Mouse (Mus musculus): ENCODE measurements around the gene Rps6ka4.

Gene Rps6ka4

DNA sequence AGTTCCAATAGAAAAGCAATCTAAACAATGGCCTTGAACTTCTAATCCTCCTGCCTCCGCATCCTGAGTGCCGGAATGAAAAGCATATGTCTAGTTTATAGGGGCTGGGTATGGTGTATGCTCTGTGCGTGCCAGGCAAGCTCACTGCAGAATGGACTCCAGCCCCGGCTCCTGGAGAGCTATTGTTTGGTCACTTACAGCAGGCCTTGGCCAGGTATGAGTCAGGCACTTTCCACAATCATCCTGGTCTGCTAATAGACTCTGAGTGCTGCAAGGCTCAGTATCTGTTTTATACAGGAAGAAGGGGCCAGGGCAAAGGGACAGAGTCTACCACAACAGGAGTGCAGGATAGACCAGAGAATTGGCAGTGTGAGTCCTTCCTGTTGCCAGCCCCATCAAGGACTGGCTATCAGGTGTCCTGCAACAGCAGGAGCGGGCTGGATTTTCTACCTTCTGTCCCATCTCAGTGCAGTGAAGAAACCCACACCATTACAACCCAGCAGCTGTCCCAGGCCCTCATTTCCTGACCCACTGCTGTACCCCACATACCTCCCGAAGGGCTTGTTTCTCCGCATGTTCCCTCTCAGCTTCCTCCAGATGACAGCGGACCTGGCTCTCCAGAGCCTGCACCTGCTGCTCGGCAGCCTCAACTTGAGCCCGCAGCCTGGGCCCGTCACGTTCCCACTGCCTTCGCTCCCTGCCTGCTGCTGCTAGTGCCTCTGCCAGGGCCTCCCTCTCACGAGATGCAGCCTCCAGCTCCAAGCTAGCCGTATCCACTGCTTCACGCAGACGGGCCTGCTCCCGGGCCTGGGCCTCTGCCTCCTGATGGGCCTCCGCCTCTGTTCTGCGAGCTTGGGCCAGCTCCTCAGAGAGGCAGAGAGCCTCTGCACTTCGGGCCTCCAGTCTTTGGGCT, 12.2 kb upstream of the Rps6ka4 start:
- DNase-seq (ENCODE audit: low read depth, low spot score), result no peak

DNA sequence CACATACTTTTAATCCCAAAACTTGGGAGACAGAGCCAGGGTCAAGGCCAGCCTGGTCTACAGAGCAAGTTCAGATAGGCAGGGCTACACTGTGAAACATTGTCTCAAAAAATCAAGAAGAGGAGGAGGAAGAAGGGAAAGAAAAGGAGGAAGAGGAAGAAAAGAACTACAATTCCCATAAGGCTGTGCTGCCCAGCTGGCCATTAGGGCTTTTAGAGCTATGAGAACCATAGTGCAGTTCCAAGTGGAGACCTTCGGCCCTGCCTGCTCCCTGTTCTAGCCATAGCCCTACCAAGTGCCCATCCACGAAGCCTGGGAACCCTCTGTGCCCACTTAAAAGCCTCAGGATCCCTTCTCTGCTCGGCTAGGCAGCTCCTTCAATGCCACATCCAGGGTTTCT, 11.1 kb upstream of the Rps6ka4 start:
- no peak for DNase-seq (ENCODE audit: low read depth, low spot score)

DNA sequence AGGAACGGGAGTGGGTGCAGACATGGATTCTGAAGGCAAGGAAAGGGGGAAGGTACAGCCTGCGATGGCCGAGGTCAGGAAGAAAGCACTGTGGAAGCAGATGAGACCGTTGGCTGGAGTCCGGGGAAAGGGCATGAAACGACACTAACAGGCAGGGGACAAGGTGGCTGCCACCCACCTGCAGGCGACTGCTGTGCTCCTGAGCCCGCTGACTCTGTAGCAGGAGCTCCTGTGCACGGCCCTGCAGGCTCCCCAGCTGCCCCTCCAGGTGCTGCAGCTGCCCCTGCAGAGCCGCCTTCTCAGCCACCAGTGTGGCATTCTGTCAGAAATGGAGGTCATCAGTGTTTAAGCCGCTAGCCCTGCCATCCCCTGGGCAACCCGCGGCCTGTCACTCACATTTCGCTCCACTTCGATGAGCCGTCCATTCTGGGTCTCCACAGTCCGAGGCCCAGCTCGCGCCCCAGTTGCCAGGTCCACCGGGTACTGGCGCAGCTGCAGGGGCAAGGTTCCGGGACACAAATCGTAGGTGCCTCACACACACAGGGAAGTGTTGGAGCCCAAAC, 9.2 kb upstream of the Rps6ka4 start:
- no peak for DNase-seq (ENCODE audit: low read depth, low spot score)

DNA sequence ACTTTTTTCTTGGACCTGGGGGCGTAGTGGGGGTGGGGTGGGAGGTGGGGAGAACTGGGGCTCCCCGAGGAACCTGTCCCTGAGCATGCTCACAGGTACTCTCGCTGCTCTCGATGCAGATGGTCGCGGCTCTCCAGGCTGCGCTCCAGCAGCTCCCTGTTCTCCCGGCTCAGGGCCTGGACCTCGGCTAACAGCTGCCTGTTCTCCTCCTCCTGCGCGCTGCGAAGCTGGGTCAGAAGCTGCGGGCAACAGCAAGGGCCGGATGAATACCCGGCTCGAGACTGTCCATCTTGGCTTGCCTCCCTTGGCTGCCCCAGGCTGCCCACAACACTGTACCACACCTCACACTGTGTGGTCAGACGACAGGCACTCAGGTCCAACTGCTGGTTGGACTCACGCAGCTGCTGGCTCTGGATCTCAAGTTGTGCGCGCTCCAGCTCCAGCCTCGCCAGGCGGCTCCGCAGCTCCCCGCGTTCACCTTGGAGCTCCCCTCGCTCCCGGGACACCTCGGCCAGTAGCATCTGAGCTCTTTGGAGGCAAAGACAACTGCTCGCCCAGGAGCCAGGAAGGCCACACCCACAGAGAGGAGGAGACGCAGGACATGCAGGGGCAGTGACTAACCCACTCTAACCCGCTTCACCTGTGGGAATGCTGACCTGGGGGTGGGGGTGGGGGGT, 7.5 kb upstream of the Rps6ka4 start:
- DNase-seq (ENCODE audit: low read depth, low spot score), result no peak

- DNase-seq (ENCODE audit: low read depth, low spot score), result no peak
These were observed 5.6 kb upstream of the Rps6ka4 start for GRCm38 (mm10) chr19:6846050-6846449.

DNA sequence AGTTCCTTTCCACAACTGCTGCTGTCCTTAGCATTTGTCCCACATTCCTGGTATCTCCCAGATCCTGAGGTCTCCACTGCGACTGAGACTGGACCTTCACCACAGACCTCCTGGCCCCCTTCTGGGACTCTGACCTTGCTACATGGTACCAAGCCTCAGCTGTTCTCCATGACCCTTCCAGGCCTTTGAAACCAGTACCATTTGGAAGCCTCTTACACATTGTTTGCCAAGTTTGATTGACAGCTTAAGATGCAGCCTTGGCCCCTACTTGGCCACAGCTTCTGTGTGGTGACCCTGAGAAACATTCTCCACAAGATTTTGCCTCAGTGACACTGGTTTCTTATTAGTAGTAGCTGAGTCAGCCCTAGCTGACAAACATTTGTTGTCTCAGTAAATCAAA, 1.9 kb upstream of the Rps6ka4 start:
- DNase-seq (ENCODE audit: low read depth, low spot score), result no peak

- DNase-seq (ENCODE audit: low read depth, low spot score), result no peak
These were observed 809 bp upstream of the Rps6ka4 start for GRCm38 (mm10) chr19:6841292-6841597.

DNA sequence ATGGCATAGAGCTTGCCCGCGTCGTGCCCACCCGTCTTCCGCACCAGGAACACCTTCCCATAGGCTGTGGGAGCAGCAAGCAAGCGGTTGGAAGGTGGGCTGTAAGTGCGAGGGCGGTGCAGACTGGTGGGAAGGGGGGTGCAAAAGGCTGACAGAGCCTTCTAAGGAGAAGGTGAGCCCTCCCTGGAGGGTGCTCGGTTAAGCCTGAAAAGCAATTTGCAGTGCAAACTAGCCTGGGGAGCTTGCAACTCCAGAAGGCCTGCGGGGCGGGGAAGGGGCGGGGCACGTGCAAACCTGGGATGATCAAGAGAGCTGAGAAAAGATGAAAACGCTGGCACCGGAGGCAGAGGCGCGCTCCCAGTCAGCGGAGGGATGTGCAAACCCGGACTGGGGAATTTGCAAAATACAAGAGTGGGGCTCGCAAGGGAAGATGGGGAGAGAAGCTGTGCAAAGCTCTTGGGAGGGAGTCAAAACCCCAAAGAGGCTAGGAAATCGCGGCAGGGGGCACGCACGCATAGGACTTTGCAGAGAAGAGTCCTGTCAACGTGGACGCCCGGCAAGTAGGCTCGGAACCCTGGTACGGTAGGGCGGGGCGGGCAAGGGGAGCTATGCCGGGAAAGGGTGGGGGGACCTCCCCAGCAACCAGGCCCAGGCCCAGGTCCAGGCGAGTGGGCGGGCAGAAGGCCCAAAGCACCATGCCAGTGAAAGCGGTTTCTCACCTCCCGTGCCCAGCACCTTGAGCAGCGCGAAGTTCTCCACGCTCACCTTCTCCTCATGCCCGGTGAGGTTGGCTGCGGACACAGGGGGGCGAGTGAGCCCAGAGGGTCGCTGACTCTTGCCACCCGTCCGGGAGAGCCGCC, 591 bp downstream of the Rps6ka4 start:
- DNase-seq (ENCODE audit: low read depth, low spot score), result peak; percentile 70

DNA sequence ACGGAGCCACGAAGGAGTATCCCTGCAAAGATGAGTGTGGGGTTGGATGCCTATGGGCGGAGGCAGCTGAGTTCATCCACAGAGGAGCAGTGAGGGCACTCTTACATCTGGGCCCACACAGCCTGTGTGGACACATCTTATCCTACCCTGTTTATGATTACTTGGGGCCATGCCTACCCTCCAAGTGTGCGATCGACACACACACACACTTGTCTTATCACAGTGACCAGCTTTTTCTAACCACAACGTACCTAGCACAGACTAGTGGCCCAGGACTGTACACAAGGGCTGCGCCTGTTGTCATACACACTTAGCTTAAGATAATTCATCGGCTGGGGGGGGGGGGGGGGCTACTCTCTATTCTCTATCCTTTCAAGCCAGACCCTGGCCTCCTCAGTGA, 8.1 kb downstream of the Rps6ka4 start:
- DNase-seq (ENCODE audit: low read depth, low spot score), result no peak

DNA sequence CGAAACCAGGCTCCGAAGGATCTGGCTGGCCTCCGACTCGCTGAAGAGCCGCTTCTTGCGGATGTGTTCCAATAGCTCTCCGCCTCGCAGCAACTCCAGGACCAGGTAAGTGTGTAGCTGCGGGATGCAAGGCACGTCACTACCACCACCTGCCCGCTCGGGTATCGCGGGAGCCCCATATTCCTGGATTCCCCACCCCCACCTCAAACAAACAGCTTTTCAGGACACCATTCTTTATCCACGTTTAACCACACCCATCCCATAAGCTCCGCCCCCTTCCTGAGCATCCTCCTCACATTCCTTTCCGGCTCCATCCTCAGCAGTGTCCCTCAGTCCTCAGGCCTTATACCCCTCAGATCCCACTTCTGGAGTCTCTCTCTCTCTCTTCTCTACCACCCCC, 9.1 kb downstream of the Rps6ka4 start:
- peak; percentile 93 for DNase-seq (ENCODE audit: low read depth, low spot score)

GRCm38 (mm10) chr19:6830556-6831316, 9.7 kb downstream of the Rps6ka4 start:
- DNase-seq (ENCODE audit: low read depth, low spot score), result no peak

DNA sequence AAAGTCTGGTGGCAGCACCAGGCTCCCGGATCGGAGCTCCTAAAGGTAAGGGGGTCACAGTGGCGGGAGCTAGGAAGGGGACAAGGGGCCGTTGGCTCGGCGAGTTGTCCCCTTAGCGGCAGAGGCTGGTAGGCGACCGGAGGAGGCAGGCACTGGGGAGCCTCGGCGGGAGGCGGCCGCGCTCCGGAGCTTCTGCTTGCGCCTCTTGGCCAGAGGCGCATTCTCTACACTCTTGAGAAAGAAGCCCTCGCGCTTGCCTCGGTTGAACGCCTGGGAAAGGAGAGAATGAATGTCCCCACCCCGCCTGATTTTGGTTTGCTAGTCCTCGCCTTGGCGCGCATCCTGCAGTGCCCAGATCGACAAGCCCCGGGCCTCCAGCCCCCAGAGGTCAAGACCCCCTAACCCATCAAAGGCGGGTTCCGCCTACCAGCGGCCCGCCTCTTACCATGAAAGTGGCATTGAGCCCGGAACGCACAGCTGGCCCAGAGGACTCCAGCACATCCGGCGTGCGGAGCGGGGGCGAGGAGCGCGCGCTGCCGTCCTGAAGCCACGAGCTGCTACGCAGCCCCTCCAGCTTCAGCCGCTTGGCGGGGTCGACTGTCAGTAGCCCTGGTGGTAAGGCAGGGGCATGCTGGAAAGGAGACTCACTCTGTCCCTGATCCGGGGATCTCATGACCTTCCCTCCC, 10.4 kb downstream of the Rps6ka4 start:
- DNase-seq (ENCODE audit: low read depth, low spot score), result peak; percentile 43

- peak; percentile 52 for DNase-seq (ENCODE audit: low read depth, low spot score)
These were observed 11.4 kb downstream of the Rps6ka4 start for GRCm38 (mm10) chr19:6829069-6829468.

DNA sequence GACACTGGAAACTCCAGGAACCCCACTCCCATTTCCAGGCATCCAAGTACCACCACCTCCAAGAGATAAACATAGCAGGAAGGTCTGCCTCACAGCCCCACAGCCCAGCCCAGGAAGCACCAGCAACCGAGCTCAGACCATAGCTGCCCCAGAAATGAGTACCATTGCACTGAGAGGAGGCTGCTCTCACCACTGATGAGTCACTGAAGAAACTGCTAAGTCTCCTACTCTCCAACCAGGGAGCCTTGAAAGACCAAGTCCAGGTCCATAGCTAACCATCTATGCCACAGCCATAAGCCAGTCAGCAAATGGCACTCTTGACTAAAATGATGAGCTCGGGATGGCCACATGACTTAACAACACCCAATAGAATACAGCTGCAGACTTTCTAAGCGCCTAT, 13.8 kb downstream of the Rps6ka4 start:
- DNase-seq (ENCODE audit: low read depth, low spot score), result no peak

GRCm38 (mm10) chr19:6825384-6825783, 15.1 kb downstream of the Rps6ka4 start:
- DNase-seq (ENCODE audit: low read depth, low spot score), result no peak

- DNase-seq (ENCODE audit: low read depth, low spot score), result peak; percentile 77
These were observed 19.8 kb downstream of the Rps6ka4 start for GRCm38 (mm10) chr19:6820538-6821195.

DNA sequence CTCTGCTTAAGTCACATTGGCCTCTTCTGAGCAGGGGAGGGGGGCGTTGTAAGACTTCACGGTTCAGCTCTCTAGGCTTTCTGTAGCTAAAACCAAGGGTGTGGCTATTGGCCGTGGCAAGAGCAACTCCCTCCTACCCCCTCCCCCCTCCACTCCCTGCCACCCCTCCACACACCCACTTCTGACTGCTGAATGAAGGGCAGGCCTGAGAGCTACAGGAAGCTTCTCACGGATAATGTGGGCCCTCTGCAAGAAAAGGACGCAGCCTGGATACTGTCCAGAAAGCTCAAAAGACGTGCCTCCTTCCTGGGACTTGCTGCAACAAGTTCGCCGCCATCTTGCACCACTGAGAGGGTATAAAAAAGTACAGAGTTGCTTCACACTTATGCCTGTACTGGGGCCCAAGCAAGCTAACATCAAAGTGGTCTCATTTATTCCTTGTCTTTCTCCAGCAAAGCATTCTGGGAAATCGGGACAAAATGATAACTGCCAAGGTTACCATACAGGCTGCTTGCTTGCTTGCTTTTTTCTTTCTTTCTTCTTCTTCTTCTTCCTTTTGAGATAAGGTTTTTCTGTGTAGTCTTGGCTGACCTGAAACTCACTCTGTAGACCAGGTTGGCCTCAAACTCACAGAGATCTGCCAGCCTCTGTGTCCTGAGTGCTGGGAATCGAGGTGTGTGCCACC, 21.2 kb downstream of the Rps6ka4 start:
- DNase-seq (ENCODE audit: low read depth, low spot score), result peak; percentile 73

DNA sequence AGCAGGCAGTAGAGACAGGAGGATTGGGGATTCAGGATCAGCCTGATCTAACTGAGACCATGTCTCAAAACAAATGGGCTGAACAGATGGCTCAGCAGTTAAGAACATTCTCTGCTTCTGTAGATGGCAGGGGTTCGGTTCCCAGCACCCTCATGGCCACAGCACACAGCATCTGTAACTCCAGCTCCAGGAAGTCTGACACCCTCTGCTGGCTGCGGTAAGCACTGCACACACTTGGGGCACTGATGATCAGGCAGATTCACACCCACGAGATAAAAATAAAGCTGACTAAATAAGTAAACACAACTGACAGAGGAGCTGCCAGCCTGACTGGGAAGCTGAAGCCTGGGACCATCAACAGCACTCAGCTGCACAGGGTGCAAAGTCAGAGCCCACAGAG, 25.5 kb downstream of the Rps6ka4 start:
- DNase-seq (ENCODE audit: low read depth, low spot score), result peak; percentile 65

DNA sequence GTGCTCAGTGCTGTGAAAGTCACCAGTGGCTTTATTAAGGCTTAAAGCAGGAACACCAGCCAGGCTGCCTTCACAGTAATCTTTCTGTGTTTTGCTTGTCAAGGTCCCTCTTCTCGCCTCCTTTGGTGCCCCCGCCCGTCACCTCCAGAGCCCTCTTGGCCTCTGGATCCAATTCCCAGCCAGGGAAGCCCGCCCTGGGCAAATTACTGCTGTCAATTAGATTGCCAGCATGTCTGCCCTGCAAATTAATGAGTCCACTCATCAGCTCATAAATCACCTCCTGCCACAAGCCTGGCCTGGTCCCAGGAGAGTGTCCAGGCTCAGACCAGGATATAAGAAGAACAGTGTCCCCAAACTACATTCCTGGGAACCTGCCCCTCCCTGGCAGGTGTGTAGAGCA, 26.1 kb downstream of the Rps6ka4 start:
- no peak for DNase-seq (ENCODE audit: low read depth, low spot score)
